Mouse (Mus musculus): ENCODE results near the gene Mmp20.

GRCm38 (mm10) chr9:7708698-7709097, 80.7 kb downstream of the Mmp20 start:
- TF ChIP-seq POLR2A (IDR thresholded peaks at IDR 0.05; ENCODE audit: insufficient read depth, low read length) (no peak), CTCF (IDR thresholded peaks at IDR 0.05; ENCODE audit: low read depth, low read length) (no peak)
